Mouse (Mus musculus) skeletal muscle tissue, postnatal 0 days (tissue): ENCODE measurements around the gene Ccnb1. TPM values are rescaled to one million over a fixed set of nuclear protein-coding genes. Genes with fewer than 3 reads are reported as not detected.

Source experiments
- polyA plus RNA-seq: library from polyadenylated mRNA; unstranded; fragments of >200 nt; fragmentation: Nextera tagmentation; extraction: Ambion mirVana; gene quantifications from 2 replicates; pipeline ENCODE4 v1.2.1, GENCODE M21; 2015

Gene Ccnb1
- polyA plus RNA-seq = 31.4 and 34.7 TPM in 2 replicates

GRCm38 (mm10) chr13:100786414-100786867 lies at the start of gene Ccnb1:
Gene Ccnb1, minus strand, starts transcription at chr13:100786570.

GRCm38 (mm10) chr13:100832741-100833639 lies 46.6 kb upstream of the Ccnb1 start, which contains the start of gene Slc30a5:
Gene Slc30a5, minus strand, starts transcription at chr13:100833427.

GRCm38 (mm10) chr13:100775252-100776055 lies 10.9 kb downstream of the Ccnb1 start, which contains the start of gene Cenph:
Gene Cenph, minus strand, starts transcription at chr13:100775899.

GRCm38 (mm10) chr13:100744036-100744744 lies 42.2 kb downstream of the Ccnb1 start, which contains the start of gene Mrps36:
Gene Mrps36, minus strand, starts transcription at chr13:100744659.

GRCm38 (mm10) chr13:100730861-100731176 lies 55.6 kb downstream of the Ccnb1 start, which contains the start of gene Cdk7:
Gene Cdk7, minus strand, starts transcription at chr13:100730939.

Other genes starting within 250 kb of the Ccnb1 start
- 0.33 and 0.43 TPM in 2 replicates for gene Ocln, start 233.9 kb downstream of the Ccnb1 start, polyA plus RNA-seq
- gene Marveld2, start 169.6 kb downstream of the Ccnb1 start, polyA plus RNA-seq = 3.9 and 4.5 TPM in 2 replicates
- gene Ak6, start 135.6 kb downstream of the Ccnb1 start, polyA plus RNA-seq = 142 and 150 TPM in 2 replicates
- gene Rad17, start 135.5 kb downstream of the Ccnb1 start, polyA plus RNA-seq = 14.4 and 14.9 TPM in 2 replicates
- 6.9 and 10.4 TPM in 2 replicates for gene Taf9, start 135.0 kb downstream of the Ccnb1 start, polyA plus RNA-seq
- 1.4 and 1.8 TPM in 2 replicates for gene Ccdc125, start 116.9 kb downstream of the Ccnb1 start, polyA plus RNA-seq
- 46.7 and 50.0 TPM in 2 replicates for gene Cdk7, start 55.6 kb downstream of the Ccnb1 start, polyA plus RNA-seq
- 248 and 282 TPM in 2 replicates for gene Mrps36, start 41.9 kb downstream of the Ccnb1 start, polyA plus RNA-seq
- 6.2 and 6.7 TPM in 2 replicates for gene Cenph, start 10.7 kb downstream of the Ccnb1 start, polyA plus RNA-seq
- gene Slc30a5, start 46.9 kb upstream of the Ccnb1 start, polyA plus RNA-seq = 21.9 and 25.6 TPM in 2 replicates